Mouse (Mus musculus): Measurements from ENCODE around the gene Syna. TPM values are rescaled to one million over a fixed set of nuclear protein-coding genes. Genes with fewer than 3 reads are reported as not detected.
A peak's percentile ranks its signal among the peaks of the same experiment; 100 is the strongest.

The Syna gene
- total and polyA plus RNA-seq, 2 experiments from 2014 or later: 0.97 TPM; not detected in 1

- DNase-seq (no peak), ATAC-seq (no peak)
- TF ChIP-seq CTCF (IDR thresholded peaks at IDR 0.05; ENCODE audit: low read depth): no peak
- H3K36me3 ChIP-seq (ENCODE audit: insufficient read depth): peaks cover 52% of the 10 kb centered on the region
- no peaks in the 10 kb centered on the region for H3K27me3 ChIP-seq (ENCODE audit: insufficient read depth, low read length)
- H3K4me3 ChIP-seq (ENCODE audit: low read depth, low read length): no peak overlapping the region
- H3K9ac ChIP-seq: no peak overlapping the region
- 87% methylated on average over 3 of the region's 3 CpGs for WGBS
- no peak overlapping the region for H3K4me2 ChIP-seq (ENCODE audit: low read depth)
- H3K9me3 ChIP-seq (ENCODE audit: low read length): no peaks in the 10 kb centered on the region
- H3K27ac ChIP-seq (ENCODE audit: low read depth, low read length): no peak overlapping the region
- no peaks in the 10 kb centered on the region for H3K4me1 ChIP-seq (ENCODE audit: insufficient read depth)
Measured at GRCm38 (mm10) chr5:134589900-134590299, 29.9 kb upstream of the Syna start.

- Histone ChIP-seq H3K9ac (no peak overlapping the region), H3K9me3 (ENCODE audit: low read length) (no peaks in the 10 kb centered on the region), H3K4me3 (ENCODE audit: low read depth, low read length) (no peak overlapping the region), H3K27ac (ENCODE audit: low read depth, low read length) (no peak overlapping the region), H3K4me1 (ENCODE audit: insufficient read depth) (peaks cover 5% of the 10 kb centered on the region; the same call in 1 of the 2 replicates), H3K27me3 (ENCODE audit: insufficient read depth, low read length) (no peaks in the 10 kb centered on the region), H3K36me3 (ENCODE audit: insufficient read depth) (peaks cover 9% of the 10 kb centered on the region; the same call in 1 of the 2 replicates), H3K4me2 (ENCODE audit: low read depth) (no peak overlapping the region)
- WGBS: 91% methylated on average over 5 of the region's 5 CpGs
- ATAC-seq (no peak), DNase-seq (no peak)
- TF ChIP-seq CTCF (IDR thresholded peaks at IDR 0.05; ENCODE audit: low read depth): no peak
Measured at GRCm38 (mm10) chr5:134584798-134585197, 24.8 kb upstream of the Syna start.

- no peak for DNase-seq
- Histone ChIP-seq H3K9ac (no peak overlapping the region), H3K4me3 (ENCODE audit: low read depth, low read length) (no peak overlapping the region), H3K4me2 (ENCODE audit: low read depth) (no peak overlapping the region; the same call in 1 of the 2 replicates), H3K27me3 (ENCODE audit: insufficient read depth, low read length) (no peaks in the 10 kb centered on the region), H3K27ac (ENCODE audit: low read depth, low read length) (no peak overlapping the region), H3K4me1 (ENCODE audit: insufficient read depth) (peaks cover 5% of the 10 kb centered on the region; the same call in 1 of the 2 replicates), H3K9me3 (ENCODE audit: low read length) (no peaks in the 10 kb centered on the region), H3K36me3 (ENCODE audit: insufficient read depth) (peaks cover 9% of the 10 kb centered on the region; the same call in 1 of the 2 replicates)
- TF ChIP-seq CTCF (IDR thresholded peaks at IDR 0.05; ENCODE audit: low read depth): no peak
- 67% methylated on average over 3 of the region's 3 CpGs for WGBS
- ATAC-seq: no peak
Measured at GRCm38 (mm10) chr5:134583884-134584213, 23.9 kb upstream of the Syna start.

- no peak for ATAC-seq
- no peaks in the 10 kb centered on the region for H3K9me3 ChIP-seq (ENCODE audit: low read length)
- peaks cover 5% of the 10 kb centered on the region; the same call in 1 of the 2 replicates for H3K4me1 ChIP-seq (ENCODE audit: insufficient read depth)
- H3K9ac ChIP-seq: peak overlapping the region; percentile 77
- 29% methylated on average over 15 of the region's 15 CpGs for WGBS
- H3K4me3 ChIP-seq (ENCODE audit: low read depth, low read length): peak overlapping the region; percentile 82
- TF ChIP-seq CTCF (IDR thresholded peaks at IDR 0.05; ENCODE audit: low read depth): no peak
- H3K36me3 ChIP-seq (ENCODE audit: insufficient read depth): peaks cover 9% of the 10 kb centered on the region; the same call in 1 of the 2 replicates
- peak overlapping the region; percentile 83 for H3K4me2 ChIP-seq (ENCODE audit: low read depth)
- no peak overlapping the region for H3K27ac ChIP-seq (ENCODE audit: low read depth, low read length)
- H3K27me3 ChIP-seq (ENCODE audit: insufficient read depth, low read length): no peaks in the 10 kb centered on the region
- no peak for DNase-seq
Measured at GRCm38 (mm10) chr5:134583006-134583883, 23.3 kb upstream of the Syna start.

- Histone ChIP-seq H3K27me3 (ENCODE audit: insufficient read depth, low read length) (no peaks in the 10 kb centered on the region), H3K36me3 (ENCODE audit: insufficient read depth) (peaks cover 8% of the 10 kb centered on the region; the same call in 1 of the 2 replicates), H3K4me1 (ENCODE audit: insufficient read depth) (peaks cover 5% of the 10 kb centered on the region; the same call in 1 of the 2 replicates), H3K4me2 (ENCODE audit: low read depth) (peak overlapping the region; percentile 83), H3K9me3 (ENCODE audit: low read length) (no peaks in the 10 kb centered on the region), H3K4me3 (ENCODE audit: low read depth, low read length) (peak overlapping the region; percentile 82), H3K9ac (peak overlapping the region; percentile 77), H3K27ac (ENCODE audit: low read depth, low read length) (no peak overlapping the region)
- DNase-seq (peak; percentile 98), ATAC-seq (peak; percentile 99)
- WGBS: 8% methylated on average over 29 of the region's 30 CpGs
- peak; percentile 84 for TF ChIP-seq CTCF (IDR thresholded peaks at IDR 0.05; ENCODE audit: low read depth)
Measured at GRCm38 (mm10) chr5:134582221-134582907, 22.4 kb upstream of the Syna start.

DNA sequence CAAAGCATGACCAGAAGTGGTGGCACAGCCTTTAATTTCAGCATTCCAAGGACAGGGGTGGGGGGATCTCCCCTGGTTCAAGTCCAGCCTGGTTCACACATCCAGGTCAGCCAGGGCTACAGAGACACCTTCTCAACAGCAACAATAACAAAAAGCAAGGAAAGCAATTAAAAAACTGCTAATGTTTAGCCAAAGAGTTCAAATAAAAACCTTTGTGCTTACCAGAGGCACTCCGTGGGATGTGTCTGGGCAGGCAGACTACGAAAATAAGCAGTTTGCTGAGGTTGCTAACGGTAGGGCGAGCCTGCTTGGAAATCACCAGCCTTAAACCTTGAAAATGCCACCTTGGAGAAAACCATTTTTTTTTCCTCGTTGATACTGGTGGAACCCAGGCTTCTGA is 21.2 kb upstream of the Syna start, which contains the start of gene Rfc2:
Rfc2 (plus strand) TSS at position 221 of the 400 bp plus-strand sequence.
- 83% methylated on average over 5 of the region's 5 CpGs for WGBS
- H3K36me3 ChIP-seq (ENCODE audit: insufficient read depth): no peaks in the 10 kb centered on the region
- H3K4me1 ChIP-seq (ENCODE audit: insufficient read depth): peaks cover 5% of the 10 kb centered on the region; the same call in 1 of the 2 replicates
- no peak within 1 kb of the TSS for H3K4me2 ChIP-seq (ENCODE audit: low read depth)
- H3K4me3 ChIP-seq (ENCODE audit: low read depth, low read length): no peak within 1 kb of the TSS
- DNase-seq (no peak), ATAC-seq (no peak)
- H3K9ac ChIP-seq: no peak within 1 kb of the TSS
- TF ChIP-seq CTCF (IDR thresholded peaks at IDR 0.05; ENCODE audit: low read depth): no peak
- no peak within 1 kb of the TSS for H3K27ac ChIP-seq (ENCODE audit: low read depth, low read length)
- no peaks in the 10 kb centered on the region for H3K9me3 ChIP-seq (ENCODE audit: low read length)
- no peaks in the 10 kb centered on the region for H3K27me3 ChIP-seq (ENCODE audit: insufficient read depth, low read length)

Data from forebrain, postnatal 0 days (tissue).